Mouse (Mus musculus): ENCODE data around the gene Msh5. TPM values are rescaled to one million over a fixed set of nuclear protein-coding genes. Genes with fewer than 3 reads are reported as not detected.

The Msh5 gene
- polyA plus RNA-seq, 1 experiment from 2014 or later, result 2.4 TPM

GRCm38 (mm10) chr17:35021163-35021808 is 25.3 kb downstream of the Msh5 start:
- no peak overlapping the region for H3K4me3 ChIP-seq (replicated peaks; ENCODE audit: low read length)
- H3K9me3 ChIP-seq (ENCODE audit: control insufficient read depth, low read length), result no peaks in the 10 kb centered on the region
- ATAC-seq (ENCODE audit: low FRiP score) (peak; percentile 58), DNase-seq (ENCODE audit: low spot score) (peak; percentile 75)
- H3K4me1 ChIP-seq (replicated peaks; ENCODE audit: control insufficient read depth, insufficient read depth, low read length), result no peaks in the 10 kb centered on the region
- H3K4me2 ChIP-seq (replicated peaks), result peak overlapping the region; percentile 27; the same call in 1 of the 2 replicates
- no peak overlapping the region for H3K9ac ChIP-seq
- WGBS, result 6% methylated on average over 17 of the region's 17 CpGs
- no peak overlapping the region for H3K27ac ChIP-seq
- H3K27me3 ChIP-seq (ENCODE audit: control insufficient read depth, insufficient read depth, low read length), result no peaks in the 10 kb centered on the region
- peaks cover 6% of the 10 kb centered on the region for H3K36me3 ChIP-seq (replicated peaks; ENCODE audit: control insufficient read depth, insufficient read depth)

DNA sequence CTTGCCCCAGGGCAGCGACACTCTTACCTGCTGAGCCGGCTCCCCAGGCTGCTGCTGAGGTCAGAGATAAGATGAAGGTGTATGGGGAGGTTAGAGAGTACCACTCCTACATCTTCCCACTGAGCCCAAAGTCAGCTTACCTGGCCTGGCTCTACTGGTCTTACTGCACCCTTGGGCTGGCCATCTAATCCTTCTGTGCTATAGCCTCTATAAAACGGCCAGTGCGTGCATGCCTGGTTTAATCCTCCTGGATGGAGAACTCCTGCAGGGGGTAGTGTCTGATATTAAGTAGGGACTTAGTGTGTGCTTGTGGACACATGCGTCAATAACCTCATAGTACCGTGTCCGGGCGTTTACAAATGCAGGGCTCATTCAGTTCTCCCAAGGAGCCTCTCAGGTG is 26.0 kb downstream of the Msh5 start:
- Histone ChIP-seq H3K9ac (no peak overlapping the region), H3K27me3 (ENCODE audit: control insufficient read depth, insufficient read depth, low read length) (no peaks in the 10 kb centered on the region), H3K36me3 (replicated peaks; ENCODE audit: control insufficient read depth, insufficient read depth) (peaks cover 14% of the 10 kb centered on the region), H3K4me3 (replicated peaks; ENCODE audit: low read length) (no peak overlapping the region), H3K4me1 (replicated peaks; ENCODE audit: control insufficient read depth, insufficient read depth, low read length) (no peaks in the 10 kb centered on the region), H3K27ac (no peak overlapping the region), H3K9me3 (ENCODE audit: control insufficient read depth, low read length) (no peaks in the 10 kb centered on the region), H3K4me2 (replicated peaks) (no peak overlapping the region)
- DNase-seq (ENCODE audit: low spot score) (no peak), ATAC-seq (ENCODE audit: low FRiP score) (no peak)
- WGBS, result 90% methylated on average over 8 of the region's 8 CpGs

DNA sequence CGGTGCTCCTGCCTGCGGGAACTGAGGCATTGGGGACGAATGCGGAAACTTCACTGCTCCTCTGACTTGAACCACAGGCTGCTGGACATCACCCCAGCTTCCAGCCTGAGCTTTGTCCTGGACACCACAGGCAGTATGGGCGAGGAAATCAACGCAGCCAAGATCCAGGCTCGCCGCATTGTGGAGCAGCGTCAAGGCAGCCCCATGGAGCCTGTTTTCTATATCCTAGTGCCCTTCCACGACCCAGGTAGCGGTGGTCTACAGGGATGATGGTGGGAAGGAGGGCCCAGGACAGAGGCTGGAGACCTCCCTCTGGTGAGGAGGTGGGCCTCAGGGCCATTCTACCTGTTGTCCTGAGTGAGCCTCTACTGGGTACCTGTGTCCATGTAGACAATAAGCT is 26.7 kb downstream of the Msh5 start:
- no peak for DNase-seq (ENCODE audit: low spot score)
- no peaks in the 10 kb centered on the region for H3K9me3 ChIP-seq (ENCODE audit: control insufficient read depth, low read length)
- no peaks in the 10 kb centered on the region for H3K4me1 ChIP-seq (replicated peaks; ENCODE audit: control insufficient read depth, insufficient read depth, low read length)
- no peak overlapping the region for H3K9ac ChIP-seq
- no peak overlapping the region for H3K4me3 ChIP-seq (replicated peaks; ENCODE audit: low read length)
- H3K27ac ChIP-seq, result no peak overlapping the region
- WGBS, result 74% methylated on average over 11 of the region's 11 CpGs
- H3K27me3 ChIP-seq (ENCODE audit: control insufficient read depth, insufficient read depth, low read length), result no peaks in the 10 kb centered on the region
- H3K36me3 ChIP-seq (replicated peaks; ENCODE audit: control insufficient read depth, insufficient read depth), result peaks cover 20% of the 10 kb centered on the region
- no peak overlapping the region for H3K4me2 ChIP-seq (replicated peaks)
- ATAC-seq (ENCODE audit: low FRiP score), result no peak

GRCm38 (mm10) chr17:35018171-35018570 is 28.4 kb downstream of the Msh5 start:
- ATAC-seq (ENCODE audit: low FRiP score) (no peak), DNase-seq (ENCODE audit: low spot score) (no peak)
- Histone ChIP-seq H3K27me3 (ENCODE audit: control insufficient read depth, insufficient read depth, low read length) (no peaks in the 10 kb centered on the region), H3K9me3 (ENCODE audit: control insufficient read depth, low read length) (no peaks in the 10 kb centered on the region), H3K36me3 (replicated peaks; ENCODE audit: control insufficient read depth, insufficient read depth) (peaks cover 38% of the 10 kb centered on the region), H3K4me1 (replicated peaks; ENCODE audit: control insufficient read depth, insufficient read depth, low read length) (no peaks in the 10 kb centered on the region), H3K4me3 (replicated peaks; ENCODE audit: low read length) (no peak overlapping the region), H3K4me2 (replicated peaks) (no peak overlapping the region), H3K9ac (no peak overlapping the region), H3K27ac (no peak overlapping the region)
- WGBS, result 89% methylated on average over 3 of the region's 3 CpGs

- WGBS, result 69% methylated on average over 14 of the region's 14 CpGs
These were observed 28.9 kb downstream of the Msh5 start for GRCm38 (mm10) chr17:35017706-35018030.

DNA sequence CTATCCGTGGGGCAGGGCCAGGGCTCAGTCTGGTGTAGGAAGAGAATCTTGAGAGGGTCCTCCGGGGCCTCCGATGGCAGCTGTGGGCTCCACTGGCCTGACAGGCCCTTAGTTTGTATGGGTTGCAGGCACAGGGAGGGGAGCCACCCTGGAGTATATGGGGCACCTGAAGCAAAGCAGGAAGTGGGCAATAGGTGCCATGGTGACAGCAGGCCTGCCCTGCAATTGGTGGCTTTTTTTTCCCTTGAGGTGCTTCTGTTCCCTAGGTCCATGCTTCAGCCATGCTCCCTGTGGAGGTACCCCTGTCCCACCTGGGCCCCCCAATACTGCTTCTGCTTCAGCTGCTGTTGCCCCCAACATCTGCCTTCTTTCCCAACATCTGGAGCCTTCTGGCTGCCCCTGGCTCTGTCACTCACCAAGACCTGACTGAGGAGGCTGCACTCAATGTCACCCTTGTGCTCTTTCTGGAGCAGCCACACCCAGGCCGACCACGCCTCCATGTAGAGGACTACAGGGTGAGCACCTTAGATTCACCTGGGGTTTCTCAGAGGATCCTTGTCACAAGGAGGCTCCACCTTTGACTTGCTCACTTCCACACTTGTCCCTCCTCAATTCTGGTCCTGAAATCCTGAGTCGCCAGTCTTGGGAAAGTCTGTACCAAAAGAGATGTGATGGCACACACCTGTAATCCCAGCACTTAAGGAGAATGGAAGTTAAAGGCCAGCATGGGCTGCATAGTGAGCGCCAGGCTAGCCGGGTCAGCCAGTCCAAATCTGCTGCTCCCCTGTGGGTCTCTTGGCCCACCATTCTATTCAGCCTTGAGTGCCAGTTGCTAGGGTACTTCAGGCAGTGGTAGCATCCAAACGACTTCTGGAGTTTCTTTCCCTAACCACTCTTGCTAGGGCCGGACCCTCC is 29.5 kb downstream of the Msh5 start:
- H3K4me2 ChIP-seq (replicated peaks), result no peak overlapping the region
- 81% methylated on average over 10 of the region's 10 CpGs for WGBS
- no peaks in the 10 kb centered on the region for H3K27me3 ChIP-seq (ENCODE audit: control insufficient read depth, insufficient read depth, low read length)
- H3K9ac ChIP-seq, result no peak overlapping the region
- peaks cover 49% of the 10 kb centered on the region for H3K36me3 ChIP-seq (replicated peaks; ENCODE audit: control insufficient read depth, insufficient read depth)
- H3K9me3 ChIP-seq (ENCODE audit: control insufficient read depth, low read length), result no peaks in the 10 kb centered on the region
- ATAC-seq (ENCODE audit: low FRiP score), result no peak
- no peak for DNase-seq (ENCODE audit: low spot score)
- H3K27ac ChIP-seq, result no peak overlapping the region
- no peak overlapping the region for H3K4me3 ChIP-seq (replicated peaks; ENCODE audit: low read length)
- no peaks in the 10 kb centered on the region for H3K4me1 ChIP-seq (replicated peaks; ENCODE audit: control insufficient read depth, insufficient read depth, low read length)

More at GRCm38 (mm10) chr17:35017706-35018030, 28.9 kb downstream of the Msh5 start:
- no peak for DNase-seq (ENCODE audit: low spot score)
- Histone ChIP-seq H3K4me1 (replicated peaks; ENCODE audit: control insufficient read depth, insufficient read depth, low read length) (no peaks in the 10 kb centered on the region), H3K27me3 (ENCODE audit: control insufficient read depth, insufficient read depth, low read length) (no peaks in the 10 kb centered on the region), H3K27ac (no peak overlapping the region), H3K4me3 (replicated peaks; ENCODE audit: low read length) (no peak overlapping the region), H3K4me2 (replicated peaks) (no peak overlapping the region), H3K9me3 (ENCODE audit: control insufficient read depth, low read length) (no peaks in the 10 kb centered on the region), H3K36me3 (replicated peaks; ENCODE audit: control insufficient read depth, insufficient read depth) (peaks cover 43% of the 10 kb centered on the region), H3K9ac (no peak overlapping the region)
- ATAC-seq (ENCODE audit: low FRiP score), result no peak

DNA sequence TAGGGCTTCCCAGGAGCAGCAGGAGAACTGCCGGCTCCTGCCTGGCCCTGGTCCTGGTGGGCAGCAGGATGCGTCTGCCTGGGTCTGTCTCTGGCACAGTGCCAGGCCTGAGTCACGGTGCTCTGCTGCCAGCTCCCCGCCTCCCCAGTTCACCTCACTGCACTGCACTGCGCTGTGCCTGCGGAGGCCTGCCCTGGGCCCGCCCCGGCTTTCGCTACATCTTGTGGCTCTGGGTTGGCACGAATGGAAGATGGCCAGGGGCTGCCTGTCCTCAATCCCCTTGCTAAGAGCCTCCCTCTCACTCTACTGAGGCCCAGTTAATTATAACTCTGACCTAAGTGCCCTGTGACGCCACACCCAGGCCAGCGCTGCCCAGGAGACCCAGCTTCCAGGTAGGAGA is 30.2 kb downstream of the Msh5 start, which contains the start of gene Vwa7:
Gene Vwa7, plus strand, starts transcription at position 204 of the 400 bp plus-strand sequence.
- Histone ChIP-seq H3K27me3 (ENCODE audit: control insufficient read depth, insufficient read depth, low read length) (no peaks in the 10 kb centered on the region), H3K27ac (no peak within 1 kb of the TSS), H3K4me1 (replicated peaks; ENCODE audit: control insufficient read depth, insufficient read depth, low read length) (no peaks in the 10 kb centered on the region), H3K9ac (0 out of 2 replicates have a peak within 1 kb of the TSS, but pooled peaks have one; percentile 10), H3K9me3 (ENCODE audit: control insufficient read depth, low read length) (no peaks in the 10 kb centered on the region), H3K36me3 (replicated peaks; ENCODE audit: control insufficient read depth, insufficient read depth) (peaks cover 55% of the 10 kb centered on the region), H3K4me2 (replicated peaks) (no peak within 1 kb of the TSS), H3K4me3 (replicated peaks; ENCODE audit: low read length) (no peak within 1 kb of the TSS)
- DNase-seq (ENCODE audit: low spot score), result peak; percentile 59
- 49% methylated on average over 12 of the region's 12 CpGs for WGBS
- ATAC-seq (ENCODE audit: low FRiP score), result peak; percentile 51; the same call in 1 of the 2 replicates

DNA sequence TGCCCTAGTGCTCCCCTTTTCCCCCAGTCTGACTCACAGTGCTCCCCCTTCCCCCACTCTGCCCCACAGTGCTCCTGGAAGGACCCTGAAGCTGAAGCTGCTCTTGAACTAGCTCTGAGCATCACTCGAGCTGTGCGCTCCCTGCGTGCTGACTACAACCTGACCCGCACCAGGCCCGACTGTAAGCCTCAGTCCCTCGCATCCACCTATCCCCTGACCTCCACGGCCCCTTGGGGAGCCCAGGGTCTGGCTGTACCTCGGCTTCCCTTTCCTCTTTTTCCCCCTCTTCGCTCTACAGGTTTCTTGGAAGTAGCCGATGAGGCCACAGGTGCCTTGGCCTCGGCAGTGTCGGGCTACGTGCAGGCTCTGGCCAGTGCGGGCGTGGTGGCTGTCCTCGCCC is 31.2 kb downstream of the Msh5 start:
- no peaks in the 10 kb centered on the region for H3K27me3 ChIP-seq (ENCODE audit: control insufficient read depth, insufficient read depth, low read length)
- 94% methylated on average over 16 of the region's 16 CpGs for WGBS
- H3K4me3 ChIP-seq (replicated peaks; ENCODE audit: low read length), result no peak overlapping the region
- no peaks in the 10 kb centered on the region for H3K4me1 ChIP-seq (replicated peaks; ENCODE audit: control insufficient read depth, insufficient read depth, low read length)
- H3K36me3 ChIP-seq (replicated peaks; ENCODE audit: control insufficient read depth, insufficient read depth), result peaks cover 66% of the 10 kb centered on the region
- no peak overlapping the region for H3K9ac ChIP-seq
- no peak overlapping the region for H3K27ac ChIP-seq
- H3K9me3 ChIP-seq (ENCODE audit: control insufficient read depth, low read length), result no peaks in the 10 kb centered on the region
- ATAC-seq (ENCODE audit: low FRiP score) (no peak), DNase-seq (ENCODE audit: low spot score) (no peak)
- H3K4me2 ChIP-seq (replicated peaks), result no peak overlapping the region

DNA sequence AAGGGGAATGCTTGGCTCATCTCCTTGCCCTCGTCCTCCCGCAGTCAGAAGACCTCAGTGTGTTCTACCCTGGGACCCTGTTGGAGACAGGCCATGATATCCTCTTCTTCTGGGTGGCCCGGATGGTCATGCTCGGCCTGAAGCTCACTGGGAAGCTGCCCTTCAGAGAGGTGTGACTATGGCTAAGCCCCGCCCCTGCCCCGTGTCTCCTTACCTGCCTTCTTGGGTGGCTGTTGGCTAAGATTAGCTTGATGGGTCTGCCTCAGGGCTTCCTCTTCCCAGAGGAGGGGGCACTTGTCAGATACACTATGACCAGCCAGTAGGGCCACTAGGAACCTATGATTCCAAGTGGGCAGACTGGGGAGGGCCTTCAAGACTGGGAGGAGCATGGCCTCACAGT is 33.3 kb downstream of the Msh5 start:
- H3K9ac ChIP-seq, result no peak overlapping the region
- H3K4me2 ChIP-seq (replicated peaks), result no peak overlapping the region
- 93% methylated on average over 6 of the region's 6 CpGs for WGBS
- no peak overlapping the region for H3K4me3 ChIP-seq (replicated peaks; ENCODE audit: low read length)
- no peak overlapping the region for H3K27ac ChIP-seq
- DNase-seq (ENCODE audit: low spot score) (no peak), ATAC-seq (ENCODE audit: low FRiP score) (no peak)
- peaks cover 87% of the 10 kb centered on the region for H3K36me3 ChIP-seq (replicated peaks; ENCODE audit: control insufficient read depth, insufficient read depth)
- no peaks in the 10 kb centered on the region for H3K27me3 ChIP-seq (ENCODE audit: control insufficient read depth, insufficient read depth, low read length)
- no peaks in the 10 kb centered on the region for H3K4me1 ChIP-seq (replicated peaks; ENCODE audit: control insufficient read depth, insufficient read depth, low read length)
- no peaks in the 10 kb centered on the region for H3K9me3 ChIP-seq (ENCODE audit: control insufficient read depth, low read length)
